Mouse (Mus musculus) brown adipose tissue, adult 24 weeks (tissue): ENCODE results near the gene Acot9. TPM values are rescaled to one million over a fixed set of nuclear protein-coding genes. Genes with fewer than 3 reads are reported as not detected.

Experiments used
- H3K27ac ChIP-seq: fragments of 200-500 bp; replicated peaks from 2 replicates; pipeline ENCODE4 v1.5.1; 2012; ENCODE audit warnings: low read depth, mild to moderate bottlenecking, low read length
- H3K4me1 ChIP-seq: fragments of 200-500 bp; 2 replicates; pipeline ENCODE4 v1.6.1; 2012; ENCODE audit warnings: low read length, mixed read lengths; ENCODE audit not compliant: control insufficient read depth, insufficient read depth, insufficient read length
- H3K4me3 ChIP-seq: fragments of 200-500 bp; 2 replicates; pipeline ENCODE4 v1.5.1; 2012; ENCODE audit warnings: low read depth, mild to moderate bottlenecking, low read length, moderate library complexity; ENCODE audit not compliant: insufficient read depth
- polyA plus RNA-seq: library from polyadenylated mRNA; stranded (reverse); fragments of >200 nt; gene quantifications from 2 replicates; pipeline ENCODE4 v1.2.4, GENCODE M21; 2012; ENCODE audit not compliant: missing spikeins, insufficient read depth, insufficient read length

The Acot9 gene
- polyA plus RNA-seq, 1 experiment, result 68.1 TPM

GRCm38 (mm10) chrX:155346249-155346648 lies 84.0 kb downstream of the Acot9 start:
- Histone ChIP-seq H3K4me1 (no peaks in the 10 kb centered on the region), H3K27ac (no peak overlapping the region), H3K4me3 (no peak overlapping the region)

Other genes with a start within 250 kb of the Acot9 start
- gene Magea5, start 199.3 kb upstream of the Acot9 start, polyA plus RNA-seq, result not detected in 2 replicates
- not detected in 2 replicates for gene Magea1, start 172.7 kb upstream of the Acot9 start, polyA plus RNA-seq
- not detected in 2 replicates for gene Magea2, start 168.8 kb upstream of the Acot9 start, polyA plus RNA-seq
- gene Cldn34b2, start 134.0 kb upstream of the Acot9 start, polyA plus RNA-seq, result not detected in 2 replicates
- gene Sat1, start 46.0 kb upstream of the Acot9 start, polyA plus RNA-seq, result 117 and 194 TPM in 2 replicates
- gene Prdx4, start 78.3 kb downstream of the Acot9 start, polyA plus RNA-seq, result 30.6 and 41.9 TPM in 2 replicates